Mouse (Mus musculus): ENCODE results near the gene Kifap3.
A peak's percentile ranks its signal among the peaks of the same experiment; 100 is the strongest.
"Not testable (repeated sequence)": the region's sequence is repeated elsewhere in the genome, so short reads cannot be mapped to it uniquely, and the experiment has no call there.

The Kifap3 gene

DNA sequence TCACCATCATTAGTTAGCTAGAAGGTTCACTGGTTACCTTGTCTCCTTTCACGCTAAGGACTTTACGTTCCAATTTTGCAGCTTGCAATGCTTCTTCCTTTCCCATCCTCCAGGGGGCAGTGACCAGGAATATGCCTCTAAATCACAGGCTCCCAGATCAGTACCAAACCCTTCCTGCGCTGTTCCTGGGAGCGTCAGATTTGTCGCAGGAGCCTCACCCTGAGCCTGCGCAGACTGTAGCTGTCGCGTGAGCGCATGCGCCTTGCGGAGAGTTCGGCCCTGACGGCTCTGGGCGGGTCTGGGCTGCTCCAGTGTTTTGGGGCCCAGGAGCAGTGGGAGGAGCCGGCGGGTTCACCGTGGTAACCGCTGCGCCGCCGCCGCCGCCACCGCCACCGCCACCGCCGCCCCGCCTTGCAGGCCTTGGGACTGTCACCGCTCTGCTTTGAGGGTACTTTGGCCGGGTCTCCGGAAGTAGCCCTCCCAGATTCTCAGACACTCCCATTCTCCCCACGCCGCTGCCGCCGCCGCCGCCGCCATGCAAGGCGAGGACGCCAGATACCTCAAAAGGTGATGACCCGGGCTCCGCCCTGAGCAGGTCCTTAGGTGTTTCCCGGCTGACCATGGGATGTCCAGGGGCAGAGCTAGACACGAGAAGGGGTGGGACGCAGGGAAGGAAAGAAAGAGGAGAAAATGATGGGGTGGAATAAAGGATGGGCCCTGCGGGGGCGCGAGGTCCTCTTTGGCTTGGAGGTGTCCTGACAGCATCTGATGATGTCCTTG lies at the start of gene Kifap3:
Kifap3 (plus strand) TSS at position 248 of the 780 bp plus-strand sequence.
- peak; percentile 97 for DNase-seq

DNA sequence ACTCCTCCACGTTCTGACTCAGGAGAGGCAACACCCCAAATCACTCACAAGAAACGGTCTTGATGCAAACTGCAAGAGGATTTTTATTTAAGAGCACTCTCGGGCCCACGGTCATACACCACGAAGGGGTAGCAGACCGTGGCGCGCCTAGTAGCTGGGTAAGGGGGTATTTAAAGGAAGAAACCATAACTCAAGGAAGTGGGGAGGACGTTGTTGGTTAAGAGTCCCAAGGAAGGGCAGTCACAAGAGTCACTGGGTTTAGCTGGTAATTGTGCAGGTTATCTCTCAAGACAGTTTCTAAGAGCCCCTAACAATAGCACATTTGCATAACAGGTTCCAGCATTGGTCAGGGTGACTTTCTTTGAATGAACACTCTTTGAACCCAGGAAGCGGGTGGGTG lies 48.2 kb upstream of the Kifap3 start:
- not testable (repeated sequence) for DNase-seq

- DNase-seq, result no peak
Measured at GRCm38 (mm10) chr1:163736441-163737238, 42.7 kb upstream of the Kifap3 start.

- no peak for DNase-seq
Measured at GRCm38 (mm10) chr1:163737239-163737533, 42.2 kb upstream of the Kifap3 start.

DNA sequence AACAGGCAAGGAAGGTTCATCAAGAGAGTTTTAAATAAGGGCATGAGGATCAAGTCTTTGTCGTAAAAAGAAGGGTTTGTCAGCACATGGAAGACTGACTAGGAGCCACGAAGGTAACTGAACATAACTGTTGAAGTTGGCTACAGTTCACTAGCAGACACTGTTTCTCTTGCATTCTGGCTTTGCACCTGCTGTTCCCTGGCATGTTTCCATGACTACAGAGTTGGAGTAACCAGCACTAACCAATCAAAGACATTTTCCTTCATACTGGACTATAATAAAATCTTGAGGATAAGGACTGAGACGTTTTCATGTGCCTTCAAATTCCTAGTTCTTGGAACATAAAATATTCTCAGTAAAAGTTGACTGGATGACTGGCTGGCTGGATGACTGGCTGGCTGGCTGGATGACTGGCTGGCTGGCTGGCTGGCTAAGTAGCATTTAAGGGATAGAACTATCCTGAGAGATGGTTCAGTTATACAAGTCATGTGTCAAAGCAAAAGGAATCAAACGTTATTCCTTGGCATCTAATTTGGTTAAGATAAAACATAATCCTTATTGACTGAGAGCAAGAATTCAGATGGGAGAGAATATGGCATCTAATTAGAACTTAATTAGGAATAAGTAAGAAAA lies 27.9 kb upstream of the Kifap3 start:
- no peak for DNase-seq

DNA sequence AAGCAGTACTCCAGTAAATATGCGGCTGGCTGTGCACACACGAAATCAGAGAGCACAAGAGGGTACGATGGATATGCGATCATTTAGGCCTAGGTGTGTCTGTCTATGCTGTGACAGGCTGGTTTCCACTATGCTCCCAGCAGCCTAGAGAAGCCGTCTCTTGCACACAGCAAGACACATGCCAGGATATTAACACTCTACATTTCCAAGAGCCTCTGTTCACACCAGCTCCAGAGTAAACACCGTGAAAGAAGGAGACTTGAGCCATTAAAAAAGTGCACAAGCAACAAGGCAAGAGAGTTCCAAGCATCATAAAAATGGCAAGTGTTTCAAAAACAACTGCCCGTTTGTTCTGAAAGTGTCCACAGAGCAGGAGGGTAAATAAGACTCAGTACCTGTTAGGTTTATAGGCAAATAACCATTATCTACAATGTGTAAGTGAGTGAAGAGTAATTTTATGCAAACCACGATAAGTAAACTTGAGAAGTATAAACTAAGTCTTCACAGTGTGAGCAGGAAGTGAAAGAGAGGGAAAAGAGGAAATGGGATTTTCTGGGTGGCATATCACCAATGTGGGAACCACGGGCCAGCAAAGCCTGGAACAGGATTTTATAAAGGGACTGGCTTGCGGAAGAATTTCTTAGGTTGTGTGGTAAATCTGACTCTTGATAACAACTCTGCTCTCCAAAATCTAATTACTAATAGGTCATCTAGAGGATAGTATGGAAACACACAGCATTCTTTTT lies 21.7 kb upstream of the Kifap3 start:
- DNase-seq, result no peak

GRCm38 (mm10) chr1:163783577-163783976 lies 4.2 kb downstream of the Kifap3 start:
- DNase-seq, result not testable (repeated sequence)

DNA sequence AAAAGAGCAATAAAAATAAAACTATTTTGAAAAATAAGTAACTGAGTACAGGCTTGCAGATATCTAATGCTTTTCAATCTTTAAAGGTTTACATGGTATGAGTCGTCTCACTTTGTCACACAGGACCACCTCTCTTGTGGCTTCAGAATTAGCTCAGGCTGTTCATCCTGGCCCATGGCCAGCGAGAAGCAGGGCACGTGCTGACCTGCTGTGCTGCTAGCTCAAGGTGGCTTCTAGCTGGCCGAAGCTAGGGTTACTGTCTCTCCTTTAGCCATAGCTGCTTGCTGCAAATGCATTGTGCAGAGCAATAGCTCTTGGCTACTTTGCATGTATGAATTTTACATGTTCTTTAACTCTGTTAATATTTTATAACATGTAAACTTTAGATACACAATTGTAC lies 42.0 kb downstream of the Kifap3 start:
- DNase-seq, result no peak

- no peak for DNase-seq
Measured at GRCm38 (mm10) chr1:163829482-163829881, 50.1 kb downstream of the Kifap3 start.

DNA sequence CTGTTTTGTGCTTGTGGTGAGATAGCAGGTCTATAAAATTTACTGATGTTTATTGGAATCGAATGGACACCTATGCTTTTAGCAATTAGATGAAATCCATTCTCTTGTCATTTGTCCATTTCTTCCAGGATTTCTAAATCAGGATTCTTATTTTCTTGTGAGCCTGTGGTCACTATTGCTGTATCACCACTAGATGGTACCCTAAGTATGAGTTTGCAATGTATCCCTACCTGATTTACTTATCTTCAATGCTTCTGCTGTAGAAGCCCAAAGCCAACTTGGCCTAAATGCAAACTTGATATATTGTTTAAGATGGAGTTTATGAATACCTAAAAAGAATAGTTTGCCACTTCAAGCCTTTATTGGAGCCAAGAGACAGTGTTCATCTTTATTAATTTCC lies 54.7 kb downstream of the Kifap3 start:
- DNase-seq, result no peak

- DNase-seq, result no peak
Measured at GRCm38 (mm10) chr1:163835062-163835461, 55.7 kb downstream of the Kifap3 start.

- not testable (repeated sequence) for DNase-seq
Measured at GRCm38 (mm10) chr1:163838482-163838881, 59.1 kb downstream of the Kifap3 start.

- no peak for DNase-seq
Measured at GRCm38 (mm10) chr1:163840555-163840954, 61.2 kb downstream of the Kifap3 start.

DNA sequence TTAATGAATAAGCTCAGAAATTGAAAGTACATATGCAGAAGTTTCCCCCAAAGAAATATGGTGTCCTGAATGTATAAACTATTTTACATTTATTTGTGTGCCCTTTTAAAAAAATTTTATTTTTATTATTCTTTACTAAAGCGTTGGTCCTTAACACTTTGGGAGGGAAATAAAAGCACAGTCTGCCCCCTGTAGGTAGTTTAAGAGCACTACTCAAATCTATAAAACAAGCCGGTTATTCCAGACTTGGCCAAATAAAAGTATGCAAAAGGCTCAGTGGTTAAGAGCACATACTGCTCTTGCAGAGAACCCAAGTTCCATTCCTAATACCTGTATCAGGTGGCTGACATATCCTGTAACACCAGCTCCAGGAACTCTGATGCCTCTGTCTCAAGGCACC lies 62.9 kb downstream of the Kifap3 start:
- no peak for DNase-seq

DNA sequence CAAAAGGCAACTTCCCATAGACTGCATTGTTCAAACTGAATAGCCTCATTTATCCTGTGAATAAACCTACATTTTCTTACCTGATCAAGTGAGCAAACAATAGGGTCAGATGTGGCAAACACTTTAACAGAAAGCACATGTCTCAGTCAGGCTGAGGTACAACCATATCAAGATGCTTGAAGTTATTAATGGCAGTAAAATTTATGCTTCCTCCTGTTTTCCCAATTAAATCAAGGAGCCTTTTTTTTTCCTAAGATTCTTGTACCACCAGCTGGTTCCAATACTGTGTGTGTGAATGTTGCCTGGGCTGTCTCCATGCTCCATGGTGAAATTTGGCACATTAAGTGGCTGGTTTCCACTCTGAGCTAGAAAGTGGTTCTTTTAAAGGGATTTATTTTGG lies 64.5 kb downstream of the Kifap3 start:
- DNase-seq, result no peak

GRCm38 (mm10) chr1:163852884-163853560 lies 73.6 kb downstream of the Kifap3 start:
- DNase-seq, result no peak

GRCm38 (mm10) chr1:163858420-163858819 lies 79.0 kb downstream of the Kifap3 start:
- DNase-seq, result no peak

- DNase-seq, result no peak
Measured at GRCm38 (mm10) chr1:163861538-163861937, 82.2 kb downstream of the Kifap3 start.

GRCm38 (mm10) chr1:163873158-163873557 lies 93.8 kb downstream of the Kifap3 start:
- DNase-seq, result no peak

- DNase-seq, result no peak
Measured at GRCm38 (mm10) chr1:163889629-163890028, 110.2 kb downstream of the Kifap3 start.

- no peak for DNase-seq
Measured at GRCm38 (mm10) chr1:163893294-163893693, 113.9 kb downstream of the Kifap3 start.

DNA sequence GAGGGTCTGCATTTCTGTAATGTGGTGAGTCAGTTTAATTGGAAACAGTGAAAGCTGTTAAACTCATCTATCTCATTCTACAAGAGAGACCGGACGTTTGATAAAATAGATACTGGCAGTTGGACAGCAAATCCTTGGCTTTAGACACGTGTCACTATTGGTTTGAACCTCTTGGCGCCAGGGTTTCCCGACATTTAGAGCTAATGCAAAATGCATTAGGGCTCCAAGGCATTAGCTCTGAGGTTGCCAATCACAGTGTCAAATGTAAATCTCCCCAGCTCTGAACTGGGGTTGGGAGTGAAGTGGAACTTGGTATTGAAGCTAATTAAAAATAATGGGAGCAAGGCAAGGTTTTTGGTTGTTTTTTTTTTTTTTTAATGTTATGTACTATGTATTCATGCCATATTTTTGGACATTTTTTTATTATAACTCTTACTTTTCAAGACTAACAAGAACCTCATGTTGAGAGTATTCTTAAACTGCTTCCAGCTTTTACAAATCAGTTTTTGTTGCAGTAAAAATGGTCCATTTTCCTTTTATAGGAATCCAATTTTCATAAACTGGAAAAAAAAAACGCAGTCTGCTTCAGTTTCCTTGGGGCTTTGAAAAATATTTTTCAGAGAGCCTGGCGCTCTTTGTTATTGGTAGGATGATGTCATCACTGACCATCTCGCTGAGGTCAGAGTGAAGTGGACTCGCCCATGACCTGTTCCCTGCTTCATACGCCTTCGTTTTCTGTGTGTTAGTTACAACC lies 114.6 kb downstream of the Kifap3 start:
- no peak for DNase-seq

Data from kidney, adult 18-20 months (tissue).